Mouse (Mus musculus) forebrain, embryonic 10.5 days (tissue): ENCODE data around the gene Limk2. TPM values are rescaled to one million over a fixed set of nuclear protein-coding genes. Genes with fewer than 3 reads are reported as not detected.

ENCODE experiments used
- DNase-seq: peaks from one replicate; pipeline ENCODE4 v3.0.0-alpha.2; 2017; ENCODE audit warnings: low spot score; ENCODE audit errors: extremely low spot score
- H3K27ac ChIP-seq: fragments of 300-500 bp; sonication (generic); 2 replicates; pipeline ENCODE4 v1.5.1; 2016; ENCODE audit warnings: mild to moderate bottlenecking
- H3K27me3 ChIP-seq: fragments of 300-500 bp; sonication (generic); 2 replicates; pipeline ENCODE4 v1.6.1; 2016; ENCODE audit warnings: mild to moderate bottlenecking; ENCODE audit not compliant: poor library complexity, severe bottlenecking
- H3K36me3 ChIP-seq: fragments of 300-500 bp; sonication (generic); replicated peaks from 2 replicates; pipeline ENCODE4 v1.6.1; 2016; ENCODE audit warnings: mild to moderate bottlenecking, moderate library complexity
- H3K4me1 ChIP-seq: fragments of 300-500 bp; sonication (generic); 2 replicates; pipeline ENCODE4 v1.6.1; 2016
- H3K4me3 ChIP-seq: fragments of 300-500 bp; sonication (generic); 2 replicates; pipeline ENCODE4 v1.5.1; 2016; ENCODE audit warnings: mild to moderate bottlenecking, moderate library complexity
- H3K9me3 ChIP-seq: fragments of 300-500 bp; sonication (generic); 2 replicates; pipeline ENCODE4 v1.6.1; 2016; ENCODE audit warnings: mild to moderate bottlenecking, moderate library complexity
- WGBS: fragments of 180-500 bp; shearing (Covaris S2); methylation state at CpG from one replicate; pipeline ENCODE4 v1.1.7; 2016; 5-methylcytosine and 5-hydroxymethylcytosine counted together
- polyA plus RNA-seq: library from polyadenylated mRNA; unstranded; fragments of >200 nt; fragmentation: Nextera tagmentation; extraction: Ambion mirVana; gene quantifications from 2 replicates; pipeline ENCODE4 v1.2.1, GENCODE M21; 2016

Limk2 gene
- polyA plus RNA-seq, 1 experiment from 2014 or later = 43.1 TPM

- Histone ChIP-seq H3K27ac (no peak overlapping the region), H3K27me3 (no peaks in the 10 kb centered on the region), H3K4me1 (peaks cover 14% of the 10 kb centered on the region), H3K4me3 (no peak overlapping the region), H3K36me3 (peaks cover 81% of the 10 kb centered on the region), H3K9me3 (no peaks in the 10 kb centered on the region)
- 46% methylated on average over 18 of the region's 18 CpGs for WGBS
- no peak for DNase-seq
Measured at GRCm38 (mm10) chr11:3352990-3353585, 55.9 kb downstream of the Limk2 start.

- DNase-seq = no peak
- H3K4me3 ChIP-seq = no peak overlapping the region
- H3K27me3 ChIP-seq = no peaks in the 10 kb centered on the region
- H3K27ac ChIP-seq = no peak overlapping the region
- 96% methylated on average over 9 of the region's 9 CpGs for WGBS
- peaks cover 75% of the 10 kb centered on the region for H3K36me3 ChIP-seq
- peaks cover 23% of the 10 kb centered on the region for H3K4me1 ChIP-seq
- no peaks in the 10 kb centered on the region for H3K9me3 ChIP-seq
Measured at GRCm38 (mm10) chr11:3352131-3352530, 56.9 kb downstream of the Limk2 start.

GRCm38 (mm10) chr11:3349343-3349695 is 59.7 kb downstream of the Limk2 start:
- Histone ChIP-seq H3K4me3 (no peak overlapping the region), H3K27me3 (no peaks in the 10 kb centered on the region), H3K4me1 (peaks cover 25% of the 10 kb centered on the region), H3K36me3 (peaks cover 78% of the 10 kb centered on the region), H3K9me3 (no peaks in the 10 kb centered on the region), H3K27ac (peak overlapping the region; percentile 62)
- 87% methylated on average over 4 of the region's 4 CpGs for WGBS
- no peak for DNase-seq

- WGBS = 41% methylated on average over 6 of the region's 6 CpGs
- Histone ChIP-seq H3K27me3 (no peaks in the 10 kb centered on the region), H3K36me3 (peaks cover 78% of the 10 kb centered on the region), H3K4me3 (no peak overlapping the region), H3K4me1 (peaks cover 25% of the 10 kb centered on the region), H3K9me3 (no peaks in the 10 kb centered on the region), H3K27ac (peak overlapping the region; percentile 68)
- DNase-seq = no peak
Measured at GRCm38 (mm10) chr11:3348576-3349342, 60.2 kb downstream of the Limk2 start.

GRCm38 (mm10) chr11:3347835-3348195 is 61.2 kb downstream of the Limk2 start:
- Histone ChIP-seq H3K9me3 (no peaks in the 10 kb centered on the region), H3K27ac (peak overlapping the region; percentile 68), H3K36me3 (peaks cover 72% of the 10 kb centered on the region), H3K4me1 (peaks cover 25% of the 10 kb centered on the region), H3K27me3 (no peaks in the 10 kb centered on the region), H3K4me3 (no peak overlapping the region)
- no peak for DNase-seq

- peaks cover 71% of the 10 kb centered on the region for H3K36me3 ChIP-seq
- WGBS = 64% methylated on average over 12 of the region's 12 CpGs
- H3K27ac ChIP-seq = peak overlapping the region; percentile 68
Measured at GRCm38 (mm10) chr11:3347091-3347834, 61.7 kb downstream of the Limk2 start.

GRCm38 (mm10) chr11:3346351-3346750 is 62.6 kb downstream of the Limk2 start:
- no peak overlapping the region for H3K4me3 ChIP-seq
- no peaks in the 10 kb centered on the region for H3K27me3 ChIP-seq
- no peaks in the 10 kb centered on the region for H3K9me3 ChIP-seq
- peaks cover 25% of the 10 kb centered on the region for H3K4me1 ChIP-seq
- no peak overlapping the region for H3K27ac ChIP-seq
- peaks cover 68% of the 10 kb centered on the region for H3K36me3 ChIP-seq
- no peak for DNase-seq
- WGBS = 91% methylated on average over 7 of the region's 7 CpGs

More at GRCm38 (mm10) chr11:3347091-3347834, 61.7 kb downstream of the Limk2 start:
- no peak overlapping the region for H3K4me3 ChIP-seq
- no peaks in the 10 kb centered on the region for H3K27me3 ChIP-seq
- H3K4me1 ChIP-seq = peaks cover 25% of the 10 kb centered on the region
- no peaks in the 10 kb centered on the region for H3K9me3 ChIP-seq
- peak; percentile 86 for DNase-seq

- DNase-seq = no peak
- Histone ChIP-seq H3K4me1 (peaks cover 25% of the 10 kb centered on the region), H3K36me3 (peaks cover 56% of the 10 kb centered on the region), H3K4me3 (no peak overlapping the region), H3K27ac (no peak overlapping the region), H3K27me3 (no peaks in the 10 kb centered on the region), H3K9me3 (no peaks in the 10 kb centered on the region)
- 83% methylated on average over 3 of the region's 3 CpGs for WGBS
Measured at GRCm38 (mm10) chr11:3344916-3345315, 64.1 kb downstream of the Limk2 start.

- WGBS = 81% methylated on average over 5 of the region's 5 CpGs
Measured at GRCm38 (mm10) chr11:3341476-3341875, 67.5 kb downstream of the Limk2 start.

GRCm38 (mm10) chr11:3337961-3338360 is 71.0 kb downstream of the Limk2 start:
- Histone ChIP-seq H3K27ac (peak overlapping the region; percentile 89), H3K36me3 (peaks cover 10% of the 10 kb centered on the region), H3K9me3 (no peaks in the 10 kb centered on the region), H3K4me1 (peaks cover 31% of the 10 kb centered on the region), H3K27me3 (peaks cover 6% of the 10 kb centered on the region), H3K4me3 (0 out of 2 replicates have a peak overlapping the region, but pooled peaks have one; percentile 10)
- WGBS = 48% methylated on average over 5 of the region's 5 CpGs
- no peak for DNase-seq

More at GRCm38 (mm10) chr11:3341476-3341875, 67.5 kb downstream of the Limk2 start:
- Histone ChIP-seq H3K27me3 (no peaks in the 10 kb centered on the region), H3K4me1 (peaks cover 18% of the 10 kb centered on the region), H3K4me3 (no peak overlapping the region), H3K9me3 (no peaks in the 10 kb centered on the region), H3K27ac (no peak overlapping the region), H3K36me3 (peaks cover 40% of the 10 kb centered on the region)
- no peak for DNase-seq

- peak overlapping the region; percentile 10 for H3K4me3 ChIP-seq
- WGBS = 10% methylated on average over 12 of the region's 12 CpGs
Measured at GRCm38 (mm10) chr11:3337173-3337955, 71.6 kb downstream of the Limk2 start.

GRCm38 (mm10) chr11:3336602-3337001 is 72.4 kb downstream of the Limk2 start:
- peaks cover 14% of the 10 kb centered on the region for H3K27me3 ChIP-seq
- peak overlapping the region; percentile 89 for H3K27ac ChIP-seq
- no peak overlapping the region for H3K4me3 ChIP-seq
- H3K4me1 ChIP-seq = peaks cover 45% of the 10 kb centered on the region
- H3K9me3 ChIP-seq = no peaks in the 10 kb centered on the region
- 81% methylated on average over 3 of the region's 3 CpGs for WGBS
- DNase-seq = no peak
- H3K36me3 ChIP-seq = peaks cover 3% of the 10 kb centered on the region; the same call in 1 of the 2 replicates

More at GRCm38 (mm10) chr11:3337173-3337955, 71.6 kb downstream of the Limk2 start:
- H3K36me3 ChIP-seq = peaks cover 6% of the 10 kb centered on the region
- H3K27ac ChIP-seq = peak overlapping the region; percentile 89
- H3K4me1 ChIP-seq = peaks cover 37% of the 10 kb centered on the region
- no peaks in the 10 kb centered on the region for H3K9me3 ChIP-seq
- H3K27me3 ChIP-seq = peaks cover 10% of the 10 kb centered on the region
- peak; percentile 52 for DNase-seq
